Mouse (Mus musculus): ENCODE measurements around the gene Fzr1. TPM values are rescaled to one million over a fixed set of nuclear protein-coding genes. Genes with fewer than 3 reads are reported as not detected.
A peak's percentile ranks its signal among the peaks of the same experiment; 100 is the strongest.

The Fzr1 gene
- total and polyA plus RNA-seq, 3 experiments, result 33.1 to 75.4 (median 44.5) TPM

DNA sequence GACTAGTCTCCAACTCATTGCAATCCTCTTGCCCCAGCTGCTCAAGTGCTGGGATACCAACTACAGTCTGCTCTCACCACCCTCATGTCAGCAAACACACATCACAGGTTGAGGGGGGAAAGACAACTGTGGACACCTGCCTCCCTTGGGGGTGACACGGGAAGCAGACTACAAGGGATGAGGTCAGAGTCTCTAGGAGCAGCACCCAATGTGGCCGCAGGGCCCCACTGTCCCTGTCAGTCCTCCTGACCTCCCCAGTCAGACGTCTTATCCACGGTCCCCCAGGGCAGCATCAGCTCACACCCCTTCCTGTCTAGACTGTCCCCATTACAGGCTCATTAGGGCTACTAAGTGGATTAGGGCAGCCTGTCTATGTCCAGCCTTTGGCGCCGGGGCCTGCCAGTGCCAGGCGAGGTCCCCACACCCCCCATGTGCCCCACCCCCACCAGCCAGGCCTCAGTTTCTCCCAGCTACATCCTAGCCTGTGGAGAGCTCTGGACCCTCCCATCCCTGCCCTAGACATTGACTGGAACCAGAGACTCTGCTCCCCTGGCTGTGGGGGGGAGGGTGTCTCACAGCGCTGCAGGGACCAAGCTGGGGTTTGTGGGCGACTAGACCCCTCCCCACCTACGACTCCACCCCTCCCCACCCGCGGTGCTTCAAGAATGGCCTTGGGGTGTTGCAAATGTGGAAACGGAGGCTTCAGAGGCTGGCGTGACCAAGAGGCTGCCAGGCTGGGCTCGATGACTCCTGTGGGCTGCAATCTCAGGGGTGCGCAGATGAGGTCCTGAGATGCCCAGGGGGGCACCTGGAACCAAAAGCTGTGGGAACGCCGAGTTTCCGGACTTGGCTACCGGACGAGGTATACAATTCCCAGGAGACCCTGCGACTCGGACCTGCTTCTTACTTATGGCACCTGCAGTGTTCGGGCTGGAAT is 28.5 kb upstream of the Fzr1 start:
- no peak for DNase-seq (ENCODE audit: extremely low read depth)
- in situ Hi-C loops (cut with MboI; ENCODE audit: low pct_ligation_motif_present, low pct_unique_long_range_greater_than_20kb, low sequenced_read_pairs), result loop anchor here (5.0 kb wide), 1 partner anchor 36 kb away; no protein-coding TSS in a partner anchor
- Histone ChIP-seq H3K4me2 (ENCODE audit: insufficient read depth, low read depth, poor library complexity, severe bottlenecking) (no peak overlapping the region), H3K27ac (ENCODE audit: insufficient read depth, low read depth) (peak overlapping the region; percentile 59), H3K9me3 (replicated peaks; ENCODE audit: low read length) (no peaks in the 10 kb centered on the region), H3K4me3 (replicated peaks in 1 of 3; ENCODE audit: low read depth in 2 of 3, low read length in 2 of 3, poor library complexity in 1 of 3) (no peak overlapping the region), H3K36me3 (replicated peaks in 1 of 2; ENCODE audit: control insufficient read depth in 1 of 2, insufficient read depth in 1 of 2, low read length in 1 of 2) (peaks cover 53 to 59% of the 10 kb centered on the region in 2 experiments), H3K79me2 (replicated peaks; ENCODE audit: control insufficient read depth, extremely low read depth, insufficient read depth, poor library complexity, severe bottlenecking) (no peaks in the 10 kb centered on the region), H3K4me1 (ENCODE audit: control insufficient read depth in 1 of 2, insufficient read depth in 2 of 2) (peaks cover 43 to 68% of the 10 kb centered on the region in 2 experiments), H3K9ac (ENCODE audit: insufficient read depth, low read depth) (no peak overlapping the region), H3K27me3 (replicated peaks) (no peaks in the 10 kb centered on the region)
- TF ChIP-seq BHLHE40 (IDR thresholded peaks at IDR 0.05; ENCODE audit: low read depth, low read length) (no peak), JUN (IDR thresholded peaks at IDR 0.05; ENCODE audit: insufficient read depth, low read depth, low read length) (no peak)
- dilution Hi-C loops (cut with MboI; ENCODE audit: extremely low pct_ligation_motif_present, extremely low pct_unique_long_range_greater_than_20kb, low sequenced_read_pairs), result no loop called here

DNA sequence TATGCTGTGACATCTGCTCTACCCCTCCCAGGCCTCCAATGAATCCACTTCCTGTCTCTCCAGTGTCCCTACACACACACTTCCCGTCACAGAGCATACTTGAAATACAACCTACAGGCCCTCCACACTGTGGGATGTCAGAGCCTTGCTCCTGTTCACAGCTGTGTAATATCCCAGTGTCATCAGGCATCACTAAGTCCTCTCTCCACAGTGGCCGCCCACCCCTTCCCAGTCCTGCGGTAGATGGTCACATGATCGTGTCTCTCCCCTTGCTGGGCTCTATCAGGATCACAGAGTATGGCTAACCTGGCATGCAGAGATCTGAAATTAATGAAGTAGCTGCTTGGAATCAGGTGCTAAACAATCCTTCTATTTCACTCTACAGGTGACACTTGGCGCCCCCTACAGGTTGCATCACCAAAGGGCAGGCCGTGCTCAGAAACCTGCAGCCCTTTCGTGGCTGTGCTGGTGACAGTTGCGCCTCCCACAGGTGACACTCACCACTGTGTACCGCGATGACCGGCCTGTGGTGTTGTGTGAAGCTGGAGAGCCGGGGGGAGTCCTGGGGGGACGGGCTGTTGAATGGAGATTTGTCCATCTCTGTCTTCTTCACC is 27.4 kb upstream of the Fzr1 start:
- Histone ChIP-seq H3K79me2 (replicated peaks; ENCODE audit: control insufficient read depth, extremely low read depth, insufficient read depth, poor library complexity, severe bottlenecking) (no peaks in the 10 kb centered on the region), H3K9ac (ENCODE audit: insufficient read depth, low read depth) (no peak overlapping the region), H3K9me3 (replicated peaks; ENCODE audit: low read length) (no peaks in the 10 kb centered on the region), H3K36me3 (replicated peaks in 1 of 2; ENCODE audit: control insufficient read depth in 1 of 2, insufficient read depth in 1 of 2, low read length in 1 of 2) (peaks cover 62 to 64% of the 10 kb centered on the region in 2 experiments), H3K27me3 (replicated peaks) (no peaks in the 10 kb centered on the region), H3K27ac (ENCODE audit: insufficient read depth, low read depth) (peak overlapping the region; percentile 59), H3K4me2 (ENCODE audit: insufficient read depth, low read depth, poor library complexity, severe bottlenecking) (no peak overlapping the region), H3K4me1 (ENCODE audit: control insufficient read depth in 1 of 2, insufficient read depth in 2 of 2) (peaks cover 32 to 59% of the 10 kb centered on the region in 2 experiments), H3K4me3 (replicated peaks in 1 of 3; ENCODE audit: low read depth in 2 of 3, low read length in 2 of 3, poor library complexity in 1 of 3) (no peak overlapping the region)
- dilution Hi-C loops (cut with MboI; ENCODE audit: extremely low pct_ligation_motif_present, extremely low pct_unique_long_range_greater_than_20kb, low sequenced_read_pairs) (no loop called here), in situ Hi-C loops (cut with MboI; ENCODE audit: low pct_ligation_motif_present, low pct_unique_long_range_greater_than_20kb, low sequenced_read_pairs) (loop anchor here (5.0 kb wide), 1 partner anchor 37 kb away; no protein-coding TSS in a partner anchor)
- DNase-seq (ENCODE audit: extremely low read depth), result peak; percentile 71
- no peak for TF ChIP-seq KAT2A (IDR thresholded peaks at IDR 0.05; ENCODE audit: insufficient replicate concordance, low read length)
- peak; percentile 79 to 83 for TF ChIP-seq CTCF (conservative IDR thresholded peaks at IDR 0.05 in 1 of 2, IDR thresholded peaks at IDR 0.05 in 1 of 2; ENCODE audit: low read depth in 2 of 2, low read length in 2 of 2)
- peak; percentile 22 for TF ChIP-seq RAD21 (IDR thresholded peaks at IDR 0.05; ENCODE audit: low read depth, low read length)
- peak; percentile 39 for TF ChIP-seq SMC3 (IDR thresholded peaks at IDR 0.05; ENCODE audit: low read depth, low read length)
- no peak for TF ChIP-seq BHLHE40 (IDR thresholded peaks at IDR 0.05; ENCODE audit: low read depth, low read length)
- no peak for TF ChIP-seq JUND (conservative IDR thresholded peaks at IDR 0.05; ENCODE audit: low read depth, low read length)

DNA sequence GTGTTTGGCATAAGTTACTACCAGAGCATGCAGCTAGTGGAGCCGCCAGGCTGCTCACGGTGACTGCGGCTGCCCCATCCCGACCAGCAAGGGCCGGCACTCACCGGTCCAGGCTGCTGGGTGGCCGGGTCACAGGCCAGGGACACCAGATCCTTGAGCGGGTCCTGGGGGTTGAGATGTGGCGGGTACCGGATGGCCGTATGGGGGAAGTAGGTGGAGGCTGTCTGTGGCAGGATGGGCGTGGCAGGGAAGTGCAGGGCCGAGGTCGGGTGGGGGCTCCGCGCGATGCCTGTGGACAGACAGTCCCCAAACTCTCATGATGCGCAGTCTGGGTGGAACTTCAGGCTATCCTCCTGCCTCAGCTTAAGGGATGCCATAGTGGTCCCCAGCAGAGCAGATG is 26.4 kb upstream of the Fzr1 start:
- Histone ChIP-seq H3K4me2 (ENCODE audit: insufficient read depth, low read depth, poor library complexity, severe bottlenecking) (no peak overlapping the region), H3K9ac (ENCODE audit: insufficient read depth, low read depth) (no peak overlapping the region), H3K4me1 (ENCODE audit: control insufficient read depth in 1 of 2, insufficient read depth in 2 of 2) (peaks cover 24 to 49% of the 10 kb centered on the region in 2 experiments), H3K79me2 (replicated peaks; ENCODE audit: control insufficient read depth, extremely low read depth, insufficient read depth, poor library complexity, severe bottlenecking) (no peaks in the 10 kb centered on the region), H3K4me3 (replicated peaks in 1 of 3; ENCODE audit: low read depth in 2 of 3, low read length in 2 of 3, poor library complexity in 1 of 3) (no peak overlapping the region), H3K27me3 (replicated peaks) (no peaks in the 10 kb centered on the region), H3K36me3 (replicated peaks in 1 of 2; ENCODE audit: control insufficient read depth in 1 of 2, insufficient read depth in 1 of 2, low read length in 1 of 2) (peaks cover 71 to 74% of the 10 kb centered on the region in 2 experiments), H3K27ac (ENCODE audit: insufficient read depth, low read depth) (no peak overlapping the region), H3K9me3 (replicated peaks; ENCODE audit: low read length) (no peaks in the 10 kb centered on the region)
- DNase-seq (ENCODE audit: extremely low read depth), result no peak
- TF ChIP-seq KAT2A (IDR thresholded peaks at IDR 0.05; ENCODE audit: insufficient replicate concordance, low read length) (no peak), SMC3 (IDR thresholded peaks at IDR 0.05; ENCODE audit: low read depth, low read length) (no peak), NELFE (IDR thresholded peaks at IDR 0.05; ENCODE audit: low read depth, low read length) (no peak), CTCF (conservative IDR thresholded peaks at IDR 0.05 in 1 of 2, IDR thresholded peaks at IDR 0.05 in 1 of 2; ENCODE audit: low read depth in 2 of 2, low read length in 2 of 2) (no peak), CHD1 (IDR thresholded peaks at IDR 0.05; ENCODE audit: low read depth, low read length) (no peak), NRF1 (IDR thresholded peaks at IDR 0.05; ENCODE audit: low read depth, low read length) (no peak), ETS1 (conservative IDR thresholded peaks at IDR 0.05; ENCODE audit: low read depth, low read length) (no peak), MEF2A (IDR thresholded peaks at IDR 0.05; ENCODE audit: borderline replicate concordance, low read depth, low read length) (no peak), PAX5 (IDR thresholded peaks at IDR 0.05; ENCODE audit: low read length) (no peak), TCF12 (IDR thresholded peaks at IDR 0.05; ENCODE audit: low read depth, low read length) (no peak), ZC3H11A (IDR thresholded peaks at IDR 0.05; ENCODE audit: low read depth, low read length) (no peak), EP300 (IDR thresholded peaks at IDR 0.05; ENCODE audit: low read length) (no peak), POLR2A (IDR thresholded peaks at IDR 0.05; ENCODE audit: low read depth, low read length) (no peak), ZKSCAN1 (IDR thresholded peaks at IDR 0.05; ENCODE audit: borderline replicate concordance, low read depth, low read length) (no peak), MXI1 (IDR thresholded peaks at IDR 0.05; ENCODE audit: low read depth, low read length) (no peak)
- in situ Hi-C loops (cut with MboI; ENCODE audit: low pct_ligation_motif_present, low pct_unique_long_range_greater_than_20kb, low sequenced_read_pairs), result loop anchor here (5.0 kb wide), 1 partner anchor 38 kb away; no protein-coding TSS in a partner anchor
- dilution Hi-C loops (cut with MboI; ENCODE audit: extremely low pct_ligation_motif_present, extremely low pct_unique_long_range_greater_than_20kb, low sequenced_read_pairs), result no loop called here
